Mouse (Mus musculus) layer of hippocampus, adult 6 months (tissue): Measurements from ENCODE around the gene Myo18b. TPM values are rescaled to one million over a fixed set of nuclear protein-coding genes. Genes with fewer than 3 reads are reported as not detected.

Experiments
- long read RNA-seq, 2 experiments: library from polyadenylated mRNA; unstranded; transcript quantifications; one replicate each; pipeline ENCODE4 v2.0.0; 2019 to 2020
- polyA plus RNA-seq: library from polyadenylated mRNA; unstranded; fragments of <200 nt; fragmentation: Nextera tagmentation; gene quantifications from 2 replicates; pipeline ENCODE4 v1.2.3, GENCODE M21; 2021

Myo18b gene
- polyA plus RNA-seq, result 0.55 and 0.67 TPM in 2 replicates
- long read RNA-seq, experiment 1, result 0 reads
- long read RNA-seq, experiment 2, partial matches to known transcripts, result 1 of 1 reads
- long read RNA-seq, experiment 2, other reads (novel, unspliced or antisense), result 0 of 1 reads

DNA sequence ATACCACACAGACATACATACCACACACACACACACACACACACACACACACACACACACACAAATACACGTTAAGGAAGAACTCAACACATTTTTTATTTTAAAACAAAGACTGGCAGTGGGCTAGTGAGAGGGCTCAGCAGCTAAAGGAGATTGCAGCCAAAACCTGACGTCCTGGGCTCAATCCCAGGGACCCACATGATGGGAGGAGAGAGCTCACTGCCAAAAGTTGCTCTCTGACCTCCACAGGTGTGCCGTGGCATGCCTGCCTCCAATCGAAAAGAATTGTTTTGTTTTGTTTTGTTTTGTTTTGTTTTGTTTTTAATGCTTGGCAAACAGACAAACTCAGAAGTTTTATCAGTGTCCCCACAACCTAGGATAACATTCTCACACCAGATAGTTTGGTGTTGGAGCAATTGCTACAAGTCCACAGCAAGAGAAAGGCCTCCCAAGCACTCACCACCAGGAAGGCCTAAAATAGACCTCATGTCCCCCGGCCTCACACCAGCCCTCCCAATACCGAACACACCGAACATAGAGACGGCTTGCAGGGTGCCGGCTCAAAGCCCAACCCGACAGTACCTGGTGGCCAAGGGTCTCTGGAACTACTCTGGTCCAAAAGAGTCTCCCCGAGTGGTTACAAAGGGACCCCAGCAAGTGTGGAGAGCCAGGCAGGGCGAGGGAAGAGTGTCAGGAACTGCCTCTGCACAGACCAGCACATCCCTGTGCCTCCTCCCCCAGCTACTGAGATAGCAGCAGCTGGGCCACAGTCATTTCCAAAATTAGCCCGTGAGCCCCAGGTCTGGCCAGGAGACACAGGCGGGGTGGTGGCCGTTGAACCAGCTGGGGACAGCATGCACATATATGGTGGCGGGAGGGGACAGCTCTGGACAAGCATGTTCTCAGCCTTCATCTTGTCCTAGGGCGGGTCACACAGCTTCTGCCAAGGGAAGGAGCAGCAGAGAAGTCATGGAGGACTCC is at the start of gene Myo18b:
Gene Myo18b (minus strand): TSS at position 689 of the 981 bp plus-strand sequence.

Other genes starting within 250 kb of the Myo18b start
- 7.9 and 10.1 TPM in 2 replicates for gene Grk3, start 119.4 kb upstream of the Myo18b start, polyA plus RNA-seq
- not detected in 2 replicates for gene Crybb2, start 173.8 kb upstream of the Myo18b start, polyA plus RNA-seq
- gene Crybb3, start 185.2 kb upstream of the Myo18b start, polyA plus RNA-seq, result 1.8 and 2.0 TPM in 2 replicates